Comparison of ENCODE assay signal across 25 mouse cellular contexts in the genomic region with DNA sequence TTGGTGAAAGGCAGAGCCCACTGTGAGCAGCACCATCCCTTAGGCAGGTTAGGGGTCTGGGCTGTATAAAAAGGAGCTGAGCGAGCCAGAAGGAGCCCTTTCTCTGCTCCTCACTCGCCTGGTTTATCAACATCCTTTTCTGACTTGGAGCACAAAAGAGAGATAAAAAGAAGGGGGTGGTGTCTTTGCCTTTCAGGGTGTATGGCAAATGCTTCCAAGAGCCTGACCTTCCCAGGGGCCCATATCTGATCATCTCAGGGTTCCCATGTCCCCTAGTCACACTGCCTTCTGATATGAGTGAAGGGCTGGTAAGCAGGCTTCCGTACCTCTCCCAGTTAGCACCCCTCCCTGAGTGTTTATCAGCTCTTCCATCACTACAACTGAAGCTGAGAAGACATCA. TPM values are rescaled to one million over a fixed set of nuclear protein-coding genes. Genes with fewer than 3 reads are reported as not detected.
A peak's percentile ranks its signal among the peaks of the same experiment; 100 is the strongest.
DNase-seq lines count a peak whose midpoint lies in the region; ATAC-seq and TF ChIP-seq lines count a peak whose summit lies in the region.
"Had no signal": no experiment of that assay in that cellular context is flagged by ENCODE, and none has a peak within 500 bp of the region (broad histone marks: within the 10 kb centered on the region; RNA-seq: fewer than 3 reads in every experiment).

No protein-coding gene starts in this region.

- peaks cover 15% of the 10 kb centered on the region for H3K4me1 ChIP-seq in heart, embryonic 11.5 days (ENCODE audit: control insufficient read depth, insufficient read depth, low read length)
- H3K4me1 ChIP-seq in liver, embryonic 11.5 days (replicated peaks; ENCODE audit: control insufficient read depth, insufficient read depth, low read length), result peaks cover 3% of the 10 kb centered on the region; the same call in 1 of the 2 replicates
- H3K4me1 ChIP-seq in liver, postnatal 0 days (ENCODE audit: insufficient read depth), result 0 out of 2 replicates have a peak, but pooled peaks cover 2% of the 10 kb centered on the region
- H3K4me1 ChIP-seq in liver, embryonic 13.5 days (replicated peaks), result peaks cover 19% of the 10 kb centered on the region
- H3K4me1 ChIP-seq: midbrain, embryonic 12.5 days; neural tube, embryonic 12.5 days had no signal

- H3K27ac ChIP-seq in heart, embryonic 11.5 days (ENCODE audit: low read depth, low read length), result peak overlapping the region; percentile 25; the same call in 1 of the 2 replicates
- no peak overlapping the region for H3K27ac ChIP-seq in liver, embryonic 11.5 days (ENCODE audit: low read depth, low read length)
- no peak overlapping the region for H3K27ac ChIP-seq in liver, postnatal 0 days (ENCODE audit: low read depth)
- no peak overlapping the region for H3K27ac ChIP-seq in liver, embryonic 13.5 days
- H3K27ac ChIP-seq: embryonic facial prominence, embryonic 13.5 days; forebrain, embryonic 10.5 days; hindbrain, postnatal 0 days; intestine, embryonic 15.5 days; kidney, postnatal 0 days; limb, embryonic 13.5 days; macrophage; midbrain, embryonic 12.5 days; neural tube, embryonic 12.5 days had no signal

- H3K4me2 ChIP-seq in heart, embryonic 11.5 days, result no peak overlapping the region
- H3K4me2 ChIP-seq in liver, embryonic 11.5 days, result no peak overlapping the region
- no peak overlapping the region for H3K4me2 ChIP-seq in liver, postnatal 0 days (ENCODE audit: low read depth, low read length)
- H3K4me2 ChIP-seq in liver, embryonic 13.5 days, result no peak overlapping the region
- H3K4me2 ChIP-seq: embryonic facial prominence, embryonic 13.5 days; intestine, embryonic 15.5 days; limb, embryonic 13.5 days; midbrain, embryonic 12.5 days; neural tube, embryonic 12.5 days had no signal

- intact Hi-C loops in heart, postnatal 14 days (cut with DNase I), result no loop called here

- TF ChIP-seq CTCF in liver, postnatal 0 days (IDR thresholded peaks at IDR 0.05; ENCODE audit: low read depth), result no peak

- no peak for ATAC-seq in heart, embryonic 11.5 days (replicated peaks; ENCODE audit: insufficient number of reproducible peaks, low FRiP score, low TSS enrichment)
- ATAC-seq in liver, embryonic 11.5 days (replicated peaks; ENCODE audit: low FRiP score), result peak; percentile 77
- no peak for ATAC-seq in liver, postnatal 0 days
- ATAC-seq in liver, embryonic 13.5 days (ENCODE audit: low read depth), result peak; percentile 81
- peak; percentile 58 for ATAC-seq in megakaryocyte-erythroid progenitor cell, adult 5-6 weeks (replicated peaks; ENCODE audit: low FRiP score, low TSS enrichment, poor library complexity, severe bottlenecking)
- ATAC-seq: forebrain, embryonic 16.5 days; hindbrain, postnatal 0 days; intestine, embryonic 15.5 days had no signal

- no peak overlapping the region for H3K4me3 ChIP-seq in heart, embryonic 11.5 days (ENCODE audit: low read depth, low read length)
- H3K4me3 ChIP-seq in liver, embryonic 11.5 days (ENCODE audit: low read depth, low read length), result no peak overlapping the region
- H3K4me3 ChIP-seq in liver, postnatal 0 days (ENCODE audit: low read depth, low read length), result no peak overlapping the region
- H3K4me3 ChIP-seq in liver, embryonic 13.5 days (replicated peaks), result no peak overlapping the region
- H3K4me3 ChIP-seq: embryonic facial prominence, embryonic 13.5 days; forebrain, embryonic 10.5 days; gastrocnemius, adult 2 months; intestine, embryonic 15.5 days; limb, embryonic 13.5 days; midbrain, embryonic 12.5 days; myocyte; neural tube, embryonic 12.5 days had no signal

- no peak for DNase-seq in heart, postnatal 14 days
- DNase-seq in liver, embryonic 11.5 days (ENCODE audit: low spot score), result no peak
- no peak for DNase-seq in liver, postnatal 0 days
- no peak for DNase-seq in liver, embryonic 13.5 days
- no peak for DNase-seq in kidney, adult 18-20 months
- DNase-seq: adrenal gland, postnatal 25 days; cerebellum, adult 18-20 months; gastrocnemius, adult 2 months; gastrocnemius, postnatal 36 days; kidney, adult 8-10 months; lung, adult 2 months; right cerebral cortex, postnatal 4 days had no signal

- no peaks in the 10 kb centered on the region for H3K36me3 ChIP-seq in heart, embryonic 11.5 days (ENCODE audit: control insufficient read depth, insufficient read depth, low read length)
- no peaks in the 10 kb centered on the region for H3K36me3 ChIP-seq in liver, embryonic 11.5 days (ENCODE audit: control insufficient read depth, insufficient read depth, low read length)
- no peaks in the 10 kb centered on the region for H3K36me3 ChIP-seq in liver, postnatal 0 days (replicated peaks; ENCODE audit: insufficient read depth, low read length)
- no peaks in the 10 kb centered on the region for H3K36me3 ChIP-seq in liver, embryonic 13.5 days
- H3K36me3 ChIP-seq: embryonic facial prominence, embryonic 13.5 days; forebrain, embryonic 10.5 days; intestine, embryonic 15.5 days; limb, embryonic 13.5 days; midbrain, embryonic 12.5 days; neural tube, embryonic 12.5 days had no signal

- H3K9me3 ChIP-seq in heart, embryonic 11.5 days (replicated peaks; ENCODE audit: control insufficient read depth, low read length), result no peaks in the 10 kb centered on the region
- H3K9me3 ChIP-seq in liver, embryonic 11.5 days (ENCODE audit: control insufficient read depth, low read length), result no peaks in the 10 kb centered on the region
- H3K9me3 ChIP-seq in liver, postnatal 0 days (ENCODE audit: low read length), result no peaks in the 10 kb centered on the region
- no peaks in the 10 kb centered on the region for H3K9me3 ChIP-seq in liver, embryonic 13.5 days (replicated peaks)
- H3K9me3 ChIP-seq: embryonic facial prominence, embryonic 13.5 days; forebrain, embryonic 10.5 days; intestine, embryonic 15.5 days; limb, embryonic 13.5 days; neural tube, embryonic 12.5 days had no signal

- no peaks in the 10 kb centered on the region for H3K27me3 ChIP-seq in heart, embryonic 11.5 days (ENCODE audit: control insufficient read depth, insufficient read depth, low read length)
- H3K27me3 ChIP-seq in liver, embryonic 11.5 days (replicated peaks; ENCODE audit: control insufficient read depth, insufficient read depth, low read length), result no peaks in the 10 kb centered on the region
- H3K27me3 ChIP-seq in liver, postnatal 0 days (ENCODE audit: insufficient read depth, low read length), result no peaks in the 10 kb centered on the region
- no peaks in the 10 kb centered on the region for H3K27me3 ChIP-seq in liver, embryonic 13.5 days
- H3K27me3 ChIP-seq: embryonic facial prominence, embryonic 13.5 days; intestine, embryonic 15.5 days; limb, embryonic 13.5 days; midbrain, embryonic 12.5 days; neural tube, embryonic 12.5 days had no signal

- no peak overlapping the region for H3K9ac ChIP-seq in heart, embryonic 11.5 days (ENCODE audit: low read depth, low read length)
- H3K9ac ChIP-seq in liver, embryonic 11.5 days (ENCODE audit: low read depth, low read length), result no peak overlapping the region
- no peak overlapping the region for H3K9ac ChIP-seq in liver, postnatal 0 days (replicated peaks)
- no peak overlapping the region for H3K9ac ChIP-seq in liver, embryonic 13.5 days
- H3K9ac ChIP-seq: embryonic facial prominence, embryonic 13.5 days; intestine, embryonic 15.5 days; limb, embryonic 13.5 days; midbrain, embryonic 12.5 days; neural tube, embryonic 12.5 days had no signal

- no peak for TF ChIP-seq EP300 in liver, postnatal 0 days (IDR thresholded peaks at IDR 0.05; ENCODE audit: low read depth)

- 65% methylated on average over 3 of the region's 3 CpGs for WGBS in heart, embryonic 11.5 days (ENCODE audit: insufficient replicate concordance)
- 42% methylated on average over 3 of the region's 3 CpGs for WGBS in liver, embryonic 11.5 days
- 58% methylated on average over 3 of the region's 3 CpGs for WGBS in liver, postnatal 0 days (ENCODE audit: insufficient replicate concordance)
- 30% methylated on average over 3 of the region's 3 CpGs for WGBS in liver, embryonic 13.5 days (ENCODE audit: insufficient replicate concordance)

RNA-seq across cellular contexts. Expression of gene Wipi1, which starts 16.3 kb away (rescaled TPM):
- 23.6 and 27.1 TPM in 2 replicates for polyA plus RNA-seq in heart, embryonic 11.5 days (2014; fragmentation: Nextera tagmentation; extraction: Ambion mirVana)
- 100 to 1,000 TPM in 1 of 2 experiments, 10 to 100 TPM in 1; 98.4 to 101 TPM for total RNA-seq in heart, postnatal 14 days (2021)
- polyA plus RNA-seq in liver, embryonic 11.5 days (2014; fragmentation: Nextera tagmentation; extraction: Ambion mirVana), result 18.9 and 21.8 TPM in 2 replicates
- polyA plus RNA-seq in liver, postnatal 0 days (2015; fragmentation: Nextera tagmentation; extraction: Ambion mirVana), result 17.6 TPM in 2 replicates
- polyA plus RNA-seq in liver, embryonic 13.5 days (2015; fragmentation: Nextera tagmentation; extraction: Ambion mirVana), result 28.3 and 29.1 TPM in 2 replicates
- total RNA-seq in megakaryocyte-erythroid progenitor cell, adult 5-6 weeks (2014; fragmentation: Nextera tagmentation), result 21.2 and 30.6 TPM in 2 replicates
- total RNA-seq in megakaryocyte-erythroid progenitor cell, adult 5-6 weeks (2017), result 5.9 and 9.0 TPM in 2 replicates

RNA-seq across cellular contexts. Expression of gene Prkar1a, which starts 21.1 kb away (rescaled TPM):
- polyA plus RNA-seq in heart, embryonic 11.5 days (2014; fragmentation: Nextera tagmentation; extraction: Ambion mirVana), result 435 and 522 TPM in 2 replicates
- total RNA-seq in heart, postnatal 14 days (2021), result 100 to 1,000 TPM; 365 to 412 TPM
- 261 and 285 TPM in 2 replicates for polyA plus RNA-seq in liver, embryonic 11.5 days (2014; fragmentation: Nextera tagmentation; extraction: Ambion mirVana)
- polyA plus RNA-seq in liver, postnatal 0 days (2015; fragmentation: Nextera tagmentation; extraction: Ambion mirVana), result 118 and 124 TPM in 2 replicates
- polyA plus RNA-seq in liver, embryonic 13.5 days (2015; fragmentation: Nextera tagmentation; extraction: Ambion mirVana), result 126 and 148 TPM in 2 replicates
- total RNA-seq in megakaryocyte-erythroid progenitor cell, adult 5-6 weeks (2014; fragmentation: Nextera tagmentation), result 93.1 and 106 TPM in 2 replicates
- 72.0 and 76.5 TPM in 2 replicates for total RNA-seq in megakaryocyte-erythroid progenitor cell, adult 5-6 weeks (2017)

Comparison
In these comparisons a context has a peak if more than half of its experiments do, and no peak if none do; other contexts are left out.
1. ATAC-seq: peak in liver, embryonic 11.5 days (single experiment), liver, embryonic 13.5 days (single experiment) and megakaryocyte-erythroid progenitor cell, adult 5-6 weeks (single experiment); none in heart, embryonic 11.5 days (single experiment) and liver, postnatal 0 days (single experiment).